Mouse (Mus musculus): Measurements from ENCODE around the gene Lysmd4.

DNA sequence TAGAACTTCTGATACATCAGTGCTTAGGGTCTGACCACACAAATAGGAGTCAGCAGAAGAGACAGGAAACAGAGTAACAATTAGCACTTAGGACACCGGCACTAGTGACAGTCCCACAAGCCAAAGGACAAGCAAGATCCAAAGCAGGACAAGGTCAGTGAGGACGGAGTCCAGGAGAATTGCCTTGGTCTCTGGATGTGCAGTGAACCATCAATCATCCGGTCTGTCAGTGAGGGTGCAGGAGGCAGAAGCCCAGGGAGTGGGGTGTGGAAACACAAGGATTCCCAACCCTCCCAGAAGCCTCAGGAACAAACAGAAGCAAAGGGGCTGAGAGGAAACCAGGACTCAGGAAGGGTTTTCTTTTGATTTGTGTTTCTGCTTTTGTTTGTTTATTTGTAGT lies 18.7 kb upstream of the Lysmd4 start:
- TF ChIP-seq POLR2A (IDR thresholded peaks at IDR 0.05; ENCODE audit: borderline replicate concordance, extremely low read depth, low read depth, low read length) (no peak), CTCF (IDR thresholded peaks at IDR 0.05; ENCODE audit: insufficient read depth, low read length) (no peak)
